Mouse (Mus musculus) liver, embryonic 14.5 days (tissue): Measurements from ENCODE around the gene Glmp.

Experiments used
- CTCF ChIP-seq: IDR thresholded peaks from 2 replicates; pipeline ENCODE4 v1.5.1; 2016; ENCODE audit warnings: antibody characterized with exemption, low read depth, control low read depth
- EP300 ChIP-seq: IDR thresholded peaks from 2 replicates; pipeline ENCODE4 v1.6.1; 2016; ENCODE audit warnings: antibody characterized with exemption, low read depth

DNA sequence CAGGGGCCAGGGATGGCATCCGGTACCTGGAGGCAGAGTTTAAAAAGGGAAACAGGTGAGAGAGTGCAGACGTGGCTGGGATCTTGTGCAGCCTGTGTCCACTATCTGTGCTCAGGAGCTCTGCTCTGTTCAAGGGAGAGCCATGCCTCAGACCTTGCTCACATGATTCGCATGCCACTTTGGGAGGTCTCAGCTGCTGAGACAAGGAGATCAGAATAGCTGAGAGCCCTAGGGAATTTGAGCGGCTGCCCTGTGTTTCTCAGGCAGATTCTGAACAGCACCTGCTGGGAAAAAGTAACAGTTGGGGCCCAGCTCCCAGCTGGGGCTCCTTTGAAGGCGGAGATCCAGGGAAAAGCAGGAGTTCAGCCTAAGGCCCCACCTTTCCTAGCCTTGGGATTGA lies 34.8 kb downstream of the Glmp start:
- TF ChIP-seq CTCF (no peak), EP300 (no peak)
